Mouse (Mus musculus) ovary, adult 18-20 months (tissue): ENCODE results near the gene Vmn1r125.
"Not testable (repeated sequence)": the region's sequence is repeated elsewhere in the genome, so short reads cannot be mapped to it uniquely, and the experiment has no call there.

ENCODE experiments used
- DNase-seq: peaks from one replicate; pipeline ENCODE4 v3.0.0; 2022; ENCODE audit warnings: low spot score, mixed read lengths

Vmn1r125 gene

GRCm38 (mm10) chr7:21271879-21272278 lies at the start of gene Vmn1r125:
TSS of gene Vmn1r125 (plus strand) at chr7:21272179.
- DNase-seq: not testable (repeated sequence)

- DNase-seq: not testable (repeated sequence)
These were observed 11.5 kb upstream of the Vmn1r125 start, which contains the start of gene Vmn1r124 for GRCm38 (mm10) chr7:21260517-21260916. TSS of gene Vmn1r124 (minus strand) at chr7:21260617.

GRCm38 (mm10) chr7:21301367-21301766 lies 29.4 kb downstream of the Vmn1r125 start, which contains the start of gene Vmn1r126:
TSS of gene Vmn1r126 (minus strand) at chr7:21301467.
- not testable (repeated sequence) for DNase-seq

- not testable (repeated sequence) for DNase-seq
These were observed 47.8 kb downstream of the Vmn1r125 start, which contains the start of gene Vmn1r127 for GRCm38 (mm10) chr7:21319761-21320160. TSS of gene Vmn1r127 (minus strand) at chr7:21319861.
